Mouse (Mus musculus) spleen, adult 2 months (tissue): ENCODE results near the gene Plxnb1.

Source experiments
- CTCF ChIP-seq: fragments of 200-500 bp; IDR thresholded peaks from 2 replicates; pipeline ENCODE4 v1.5.1; 2011; ENCODE audit warnings: mild to moderate bottlenecking, inconsistent platforms; ENCODE audit not compliant: insufficient read depth, insufficient read length, insufficient replicate concordance; ENCODE audit errors: extremely low read depth
- POLR2A ChIP-seq: fragments of 200-500 bp; IDR thresholded peaks from 2 replicates; pipeline ENCODE4 v1.6.1; 2011; ENCODE audit warnings: low read depth, low read length, inconsistent platforms

GRCm38 (mm10) chr9:109053851-109054250 lies 41.3 kb upstream of the Plxnb1 start:
- TF ChIP-seq POLR2A (no peak), CTCF (no peak)
